Mouse (Mus musculus) olfactory bulb, adult 2 months (tissue): ENCODE measurements around the gene Rprd2. TPM values are rescaled to one million over a fixed set of nuclear protein-coding genes. Genes with fewer than 3 reads are reported as not detected.

ENCODE experiments used
- H3K27ac ChIP-seq: fragments of 200-500 bp; 2 replicates; pipeline ENCODE4 v1.5.1; 2012; ENCODE audit warnings: low read depth, low read length; ENCODE audit not compliant: insufficient read depth
- H3K4me1 ChIP-seq: fragments of 200-500 bp; 2 replicates; pipeline ENCODE4 v1.6.1; 2012; ENCODE audit warnings: low read length; ENCODE audit not compliant: control insufficient read depth, insufficient read depth
- H3K4me3 ChIP-seq: fragments of 200-500 bp; 2 replicates; pipeline ENCODE4 v1.5.1; 2012; ENCODE audit warnings: mild to moderate bottlenecking, low read depth, low read length, moderate library complexity; ENCODE audit not compliant: insufficient read depth
- CTCF ChIP-seq: fragments of 200-500 bp; IDR thresholded peaks from 2 replicates; pipeline ENCODE4 v1.5.1; 2012; ENCODE audit warnings: low read depth, mild to moderate bottlenecking, low read length, moderate library complexity; ENCODE audit not compliant: insufficient read depth
- POLR2A ChIP-seq: fragments of 200-500 bp; IDR thresholded peaks from 2 replicates; pipeline ENCODE4 v1.6.1; 2012; ENCODE audit warnings: mild to moderate bottlenecking, low read depth, low read length, moderate library complexity; ENCODE audit not compliant: insufficient read depth
- WGBS: fragments of 180-500 bp; shearing (Covaris S2); methylation state at CpG from one replicate; pipeline ENCODE4 v1.1.7; 2018; 5-methylcytosine and 5-hydroxymethylcytosine counted together
- polyA plus RNA-seq: library from polyadenylated mRNA; stranded (reverse); fragments of >200 nt; gene quantifications from 2 replicates; pipeline ENCODE4 v1.2.4, GENCODE M21; 2012; ENCODE audit warnings: low replicate concordance; ENCODE audit not compliant: missing spikeins, insufficient read depth, insufficient read length

The Rprd2 gene
- polyA plus RNA-seq, 1 experiment, result not detected

DNA sequence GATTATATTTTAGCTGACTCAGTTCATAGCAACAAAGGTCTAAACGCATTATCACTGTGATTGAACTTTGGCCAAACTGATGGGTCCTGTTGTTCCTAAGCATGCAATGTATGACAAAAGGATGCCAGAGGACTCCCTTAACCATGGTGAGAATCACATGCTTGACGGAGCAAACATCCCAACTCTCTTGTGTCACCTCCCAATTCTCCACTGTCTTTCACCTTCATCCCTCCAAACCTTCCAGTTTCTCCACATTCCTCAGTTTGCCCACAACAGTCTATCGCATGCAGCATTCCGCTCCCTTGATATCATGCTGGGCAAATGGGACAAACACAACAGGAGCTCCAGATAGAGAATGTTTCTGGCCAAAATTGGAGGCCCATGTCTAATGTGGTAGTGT is 33.2 kb downstream of the Rprd2 start:
- WGBS, result 88% methylated on average over 4 of the region's 4 CpGs
- Histone ChIP-seq H3K4me1 (no peaks in the 10 kb centered on the region), H3K27ac (no peak overlapping the region), H3K4me3 (no peak overlapping the region)
- TF ChIP-seq POLR2A, result no peak
- no peak for TF ChIP-seq CTCF

- TF ChIP-seq POLR2A (no peak), CTCF (no peak)
- no peaks in the 10 kb centered on the region for H3K4me1 ChIP-seq
- H3K27ac ChIP-seq, result no peak overlapping the region
- no peak overlapping the region for H3K4me3 ChIP-seq
Measured at GRCm38 (mm10) chr3:95771985-95772384, 46.7 kb downstream of the Rprd2 start.

DNA sequence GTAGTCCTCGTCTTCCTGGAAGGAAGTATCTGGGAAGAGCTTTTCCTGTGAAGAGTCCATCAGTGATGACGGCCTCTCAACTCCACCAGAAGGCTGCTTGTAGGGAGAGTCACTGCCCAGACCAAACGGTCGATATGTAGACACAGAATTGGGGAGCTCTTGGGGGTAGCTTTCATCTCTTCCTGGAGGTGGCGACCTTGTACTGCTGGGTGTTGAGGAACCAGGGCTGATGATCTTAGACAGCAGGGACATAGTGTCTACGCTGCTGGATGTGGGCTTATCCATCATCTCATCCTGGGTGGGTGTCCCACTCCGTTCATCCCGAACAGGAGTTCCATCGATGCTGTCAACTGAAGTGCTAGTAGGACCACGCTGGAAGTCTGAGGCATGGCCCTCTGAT is 53.1 kb downstream of the Rprd2 start:
- Histone ChIP-seq H3K4me1 (no peaks in the 10 kb centered on the region), H3K27ac (no peak overlapping the region), H3K4me3 (no peak overlapping the region)
- 88% methylated on average over 10 of the region's 10 CpGs for WGBS
- TF ChIP-seq CTCF, result no peak
- TF ChIP-seq POLR2A, result no peak

DNA sequence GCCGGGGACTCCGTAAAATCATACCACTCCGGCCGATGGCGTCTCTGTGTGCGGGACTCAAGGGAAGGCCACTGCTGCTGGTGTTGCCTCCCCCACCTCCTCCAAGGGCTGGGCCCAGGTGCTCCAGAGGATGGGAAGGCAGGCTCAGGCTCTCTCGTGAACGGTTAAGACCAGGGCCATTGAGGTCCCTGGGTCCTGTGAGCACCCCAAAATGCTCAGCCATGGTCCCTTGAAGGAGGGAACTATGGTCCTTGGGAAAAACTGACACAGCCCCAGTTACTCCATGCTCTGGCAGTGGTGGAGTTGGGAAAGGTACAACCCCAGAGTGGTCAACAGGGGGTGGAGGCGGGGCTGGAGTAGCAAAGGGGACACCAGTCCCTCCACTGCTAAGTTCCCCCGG is 54.9 kb downstream of the Rprd2 start:
- 77% methylated on average over 10 of the region's 10 CpGs for WGBS
- Histone ChIP-seq H3K4me1 (no peaks in the 10 kb centered on the region), H3K4me3 (no peak overlapping the region), H3K27ac (no peak overlapping the region)
- TF ChIP-seq CTCF (no peak), POLR2A (no peak)

DNA sequence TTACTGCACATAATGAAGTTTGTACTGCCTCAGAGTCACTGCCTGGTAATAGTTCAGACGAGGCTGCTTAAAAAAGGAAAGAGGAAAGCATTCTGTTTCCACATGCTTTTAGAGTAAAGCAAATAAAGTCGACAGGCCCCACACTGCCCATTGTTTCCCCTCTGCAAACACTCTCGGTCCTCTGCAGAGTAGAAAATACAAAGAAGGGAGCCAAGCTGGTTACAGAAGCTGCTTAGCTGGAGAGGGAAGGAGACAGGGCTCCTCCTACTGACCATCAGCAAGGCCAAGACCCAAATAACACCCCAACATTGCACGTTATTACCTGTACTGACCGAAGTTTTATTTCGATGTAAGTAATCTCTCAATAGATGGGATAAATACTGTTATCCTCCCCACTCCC is 55.7 kb downstream of the Rprd2 start:
- H3K4me3 ChIP-seq, result no peak overlapping the region
- TF ChIP-seq CTCF, result no peak
- no peak for TF ChIP-seq POLR2A
- H3K27ac ChIP-seq, result no peak overlapping the region
- 41% methylated on average over 6 of the region's 6 CpGs for WGBS
- no peaks in the 10 kb centered on the region for H3K4me1 ChIP-seq

- H3K27ac ChIP-seq, result no peak overlapping the region
- H3K4me1 ChIP-seq, result no peaks in the 10 kb centered on the region
- whole genome bisulfite sequencing, result 73% methylated on average over 4 of the region's 4 CpGs
- no peak for TF ChIP-seq CTCF
- no peak for TF ChIP-seq POLR2A
- no peak overlapping the region for H3K4me3 ChIP-seq
Measured at GRCm38 (mm10) chr3:95761771-95762170, 56.9 kb downstream of the Rprd2 start.

DNA sequence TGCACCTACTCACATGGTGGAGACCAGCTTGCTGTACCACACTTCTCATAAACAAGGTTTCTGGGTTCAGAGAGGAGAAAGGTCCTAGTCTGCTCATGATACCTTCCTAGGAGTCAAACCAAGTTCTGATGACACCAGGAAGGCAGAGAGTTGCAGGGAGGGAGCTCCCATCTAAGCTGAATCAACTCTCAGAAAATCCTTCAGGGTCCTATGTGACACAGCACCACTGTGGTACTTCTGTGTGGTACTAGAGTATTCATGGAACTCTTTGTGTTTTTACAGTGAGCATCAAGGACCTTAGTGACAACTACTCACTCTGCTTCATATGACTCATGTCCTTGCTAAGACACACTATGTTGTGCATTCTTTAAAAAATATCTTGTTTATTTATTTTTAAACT is 58.0 kb downstream of the Rprd2 start:
- no peaks in the 10 kb centered on the region for H3K4me1 ChIP-seq
- H3K4me3 ChIP-seq, result no peak overlapping the region
- TF ChIP-seq POLR2A, result no peak
- no peak for TF ChIP-seq CTCF
- H3K27ac ChIP-seq, result no peak overlapping the region

GRCm38 (mm10) chr3:95760106-95760505 is 58.6 kb downstream of the Rprd2 start, which contains the start of gene Tars2:
TSS of gene Tars2 (minus strand) at chr3:95760206.
- WGBS, result 85% methylated on average over 6 of the region's 6 CpGs
- TF ChIP-seq POLR2A, result no peak
- TF ChIP-seq CTCF, result no peak
- no peaks in the 10 kb centered on the region for H3K4me1 ChIP-seq
- H3K4me3 ChIP-seq, result no peak within 1 kb of the TSS
- H3K27ac ChIP-seq, result no peak within 1 kb of the TSS

- 47% methylated on average over 9 of the region's 9 CpGs for WGBS
- Histone ChIP-seq H3K4me1 (no peaks in the 10 kb centered on the region), H3K27ac (no peak overlapping the region), H3K4me3 (no peak overlapping the region)
- TF ChIP-seq POLR2A (no peak), CTCF (no peak)
Measured at GRCm38 (mm10) chr3:95758467-95759218, 60.0 kb downstream of the Rprd2 start.

GRCm38 (mm10) chr3:95756808-95757207 is 61.9 kb downstream of the Rprd2 start:
- TF ChIP-seq POLR2A, result no peak
- TF ChIP-seq CTCF, result no peak
- H3K27ac ChIP-seq, result no peak overlapping the region
- no peaks in the 10 kb centered on the region for H3K4me1 ChIP-seq
- H3K4me3 ChIP-seq, result no peak overlapping the region
- 90% methylated on average over 2 of the region's 2 CpGs for WGBS
